In genomic region chr5:132302778-132303177, GRCm38 (mm10) we compare ENCODE assay signal across 21 mouse cellular contexts.
"Had no signal": no experiment of that assay in that cellular context is flagged by ENCODE, and none has a peak within 500 bp of the region (broad histone marks: within the 10 kb centered on the region; RNA-seq: fewer than 3 reads in every experiment).

No protein-coding gene starts in this region.

- H3K27ac ChIP-seq: liver, embryonic 15.5 days; midbrain, embryonic 10.5 days; midbrain, embryonic 12.5 days; neural tube, embryonic 13.5 days; neural tube, embryonic 15.5 days had no signal

- H3K4me3 ChIP-seq: liver, embryonic 15.5 days; megakaryocyte, embryonic 14.5 days; midbrain, embryonic 10.5 days; midbrain, embryonic 12.5 days; myocyte; neural tube, embryonic 13.5 days; neural tube, embryonic 15.5 days had no signal

- H3K4me2 ChIP-seq: liver, embryonic 15.5 days; lung, embryonic 14.5 days; midbrain, embryonic 12.5 days; neural tube, embryonic 13.5 days; neural tube, embryonic 15.5 days had no signal

- H3K36me3 ChIP-seq: liver, embryonic 15.5 days; midbrain, embryonic 10.5 days; midbrain, embryonic 12.5 days; neural tube, embryonic 13.5 days; neural tube, embryonic 15.5 days had no signal

- H3K9me3 ChIP-seq: liver, embryonic 15.5 days; megakaryocyte, embryonic 14.5 days; midbrain, embryonic 10.5 days; midbrain, embryonic 12.5 days; neural tube, embryonic 13.5 days; neural tube, embryonic 15.5 days had no signal

- ATAC-seq: midbrain, embryonic 16.5 days had no signal

- DNase-seq: lung, adult 18-20 months; lung, embryonic 14.5 days; lung, postnatal 10 days; lung, postnatal 4 days; midbrain, embryonic 14.5 days; retina, postnatal 1 day; right cerebral cortex, adult 18-20 months; right cerebral cortex, postnatal 25 days; right cerebral cortex, postnatal 4 days; spleen, adult 18-20 months; thymus, adult 18-20 months; thymus, postnatal 14 days; thymus, postnatal 36 days had no signal

- H3K27me3 ChIP-seq: liver, embryonic 15.5 days; megakaryocyte, embryonic 14.5 days; midbrain, embryonic 12.5 days; neural tube, embryonic 13.5 days; neural tube, embryonic 15.5 days had no signal

- H3K9ac ChIP-seq: liver, embryonic 15.5 days; lung, embryonic 14.5 days; midbrain, embryonic 12.5 days; neural tube, embryonic 13.5 days; neural tube, embryonic 15.5 days had no signal

- H3K4me1 ChIP-seq: liver, embryonic 15.5 days; megakaryocyte, embryonic 14.5 days had no signal
